Mouse (Mus musculus) heart, embryonic 13.5 days (tissue): Measurements from ENCODE around the gene Pdcd7. TPM values are rescaled to one million over a fixed set of nuclear protein-coding genes. Genes with fewer than 3 reads are reported as not detected.
A peak's percentile ranks its signal among the peaks of the same experiment; 100 is the strongest.

Experiments used
- ATAC-seq: fragments of 200-750 bp; cut with Nextera tagmentation; 2 replicates; pipeline ENCODE4 v1.8.0; 2017; ENCODE audit warnings: moderate TSS enrichment; ENCODE audit not compliant: insufficient number of reproducible peaks, low FRiP score, low TSS enrichment; ENCODE audit errors: extremely low read depth
- H3K27ac ChIP-seq: fragments of 300-500 bp; sonication (generic); replicated peaks from 2 replicates; pipeline ENCODE4 v1.5.1; 2015; ENCODE audit warnings: moderate library complexity, mild to moderate bottlenecking, inconsistent platforms
- H3K27me3 ChIP-seq: fragments of 300-500 bp; sonication (generic); replicated peaks from 2 replicates; pipeline ENCODE4 v1.6.1; 2015; ENCODE audit warnings: mild to moderate bottlenecking, inconsistent platforms
- H3K36me3 ChIP-seq: fragments of 300-500 bp; sonication (generic); 2 replicates; pipeline ENCODE4 v1.6.1; 2015; ENCODE audit warnings: mild to moderate bottlenecking, inconsistent platforms
- H3K4me1 ChIP-seq: fragments of 300-500 bp; sonication (generic); 2 replicates; pipeline ENCODE4 v1.6.1; 2015; ENCODE audit warnings: inconsistent platforms
- H3K4me2 ChIP-seq: fragments of 300-500 bp; sonication (generic); 2 replicates; pipeline ENCODE4 v1.6.1; 2015; ENCODE audit warnings: inconsistent platforms, mild to moderate bottlenecking, moderate library complexity
- H3K4me3 ChIP-seq: fragments of 300-500 bp; sonication (generic); 2 replicates; pipeline ENCODE4 v1.5.1; 2015; ENCODE audit warnings: moderate library complexity, mild to moderate bottlenecking, inconsistent platforms
- H3K9ac ChIP-seq: fragments of 300-500 bp; sonication (generic); 2 replicates; pipeline ENCODE4 v1.6.1; 2015; ENCODE audit warnings: inconsistent platforms, mild to moderate bottlenecking, moderate library complexity
- H3K9me3 ChIP-seq: fragments of 300-500 bp; sonication (generic); 2 replicates; pipeline ENCODE4 v1.6.1; 2016; ENCODE audit warnings: inconsistent platforms
- WGBS: fragments of 180-500 bp; shearing (Covaris S2); methylation state at CpG from one replicate; pipeline ENCODE4 v1.1.7; 2015; ENCODE audit warnings: mixed read lengths; 5-methylcytosine and 5-hydroxymethylcytosine counted together
- polyA plus RNA-seq: library from polyadenylated mRNA; unstranded; fragments of >200 nt; fragmentation: Nextera tagmentation; extraction: Ambion mirVana; gene quantifications from 2 replicates; pipeline ENCODE4 v1.2.1, GENCODE M21; 2015

Gene Pdcd7
- polyA plus RNA-seq, 1 experiment from 2014 or later: 5.3 TPM

DNA sequence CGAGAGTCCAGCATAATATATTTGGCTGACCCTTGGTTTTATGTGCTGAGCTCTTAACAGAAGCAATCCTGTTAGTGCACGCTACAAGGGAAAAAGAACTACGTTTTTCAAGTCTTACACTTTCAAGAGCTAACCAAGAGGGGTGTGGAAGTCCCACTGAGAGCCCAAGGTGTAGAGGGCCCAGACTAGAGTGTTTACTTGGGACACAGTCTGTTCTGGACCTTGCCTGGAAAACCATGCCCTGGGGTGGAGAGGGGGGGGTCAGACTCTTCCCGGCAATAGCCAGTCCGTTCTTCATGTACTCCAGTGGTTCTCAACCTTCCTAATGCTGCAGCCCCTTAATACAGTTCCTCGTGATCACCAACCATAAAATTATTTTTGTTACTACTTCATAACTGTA, 54.0 kb downstream of the Pdcd7 start:
- H3K27me3 ChIP-seq: peaks cover 21% of the 10 kb centered on the region; the same call in 1 of the 2 replicates
- 78% methylated on average over 6 of the region's 6 CpGs for WGBS
- H3K4me1 ChIP-seq: peaks cover 20% of the 10 kb centered on the region
- no peak overlapping the region for H3K9ac ChIP-seq
- no peak overlapping the region for H3K4me3 ChIP-seq
- H3K9me3 ChIP-seq: no peaks in the 10 kb centered on the region
- ATAC-seq: no peak
- no peak overlapping the region for H3K27ac ChIP-seq
- H3K36me3 ChIP-seq: no peaks in the 10 kb centered on the region
- no peak overlapping the region for H3K4me2 ChIP-seq

GRCm38 (mm10) chr9:65404331-65405183, 58.7 kb downstream of the Pdcd7 start:
- peaks cover 14% of the 10 kb centered on the region for H3K4me1 ChIP-seq
- H3K4me3 ChIP-seq: no peak overlapping the region; the same call in 1 of the 2 replicates
- 0 out of 2 replicates have a peak overlapping the region, but pooled peaks have one; percentile 28 for H3K9ac ChIP-seq
- no peaks in the 10 kb centered on the region for H3K9me3 ChIP-seq
- no peak for ATAC-seq
- 46% methylated on average over 15 of the region's 15 CpGs for WGBS
- H3K4me2 ChIP-seq: peak overlapping the region; percentile 58
- H3K27ac ChIP-seq: peak overlapping the region; percentile 37; the same call in 1 of the 2 replicates
- 0 out of 2 replicates have a peak, but pooled peaks cover 8% of the 10 kb centered on the region for H3K27me3 ChIP-seq
- no peaks in the 10 kb centered on the region for H3K36me3 ChIP-seq

GRCm38 (mm10) chr9:65405184-65405449, 59.2 kb downstream of the Pdcd7 start:
- Histone ChIP-seq H3K4me2 (no peak overlapping the region), H3K9me3 (no peaks in the 10 kb centered on the region), H3K27me3 (0 out of 2 replicates have a peak, but pooled peaks cover 8% of the 10 kb centered on the region), H3K27ac (peak overlapping the region; percentile 37; the same call in 1 of the 2 replicates), H3K9ac (no peak overlapping the region), H3K4me3 (no peak overlapping the region), H3K36me3 (no peaks in the 10 kb centered on the region), H3K4me1 (peaks cover 14% of the 10 kb centered on the region)
- no peak for ATAC-seq
- WGBS: 87% methylated on average over 2 of the region's 2 CpGs

- Histone ChIP-seq H3K4me3 (no peak overlapping the region), H3K9ac (no peak overlapping the region), H3K27me3 (no peaks in the 10 kb centered on the region), H3K4me1 (peaks cover 14% of the 10 kb centered on the region), H3K4me2 (no peak overlapping the region), H3K36me3 (0 out of 2 replicates have a peak, but pooled peaks cover 3% of the 10 kb centered on the region), H3K9me3 (no peaks in the 10 kb centered on the region), H3K27ac (no peak overlapping the region)
- WGBS: 71% methylated on average over 5 of the region's 5 CpGs
- no peak for ATAC-seq
These were observed 61.4 kb downstream of the Pdcd7 start for GRCm38 (mm10) chr9:65407327-65407726.

- Histone ChIP-seq H3K9ac (no peak overlapping the region), H3K4me2 (no peak overlapping the region), H3K4me1 (peaks cover 14% of the 10 kb centered on the region), H3K9me3 (no peaks in the 10 kb centered on the region), H3K27me3 (no peaks in the 10 kb centered on the region), H3K4me3 (no peak overlapping the region), H3K27ac (no peak overlapping the region), H3K36me3 (0 out of 2 replicates have a peak, but pooled peaks cover 3% of the 10 kb centered on the region)
- 69% methylated on average over 3 of the region's 3 CpGs for WGBS
- ATAC-seq: no peak
These were observed 62.0 kb downstream of the Pdcd7 start for GRCm38 (mm10) chr9:65407861-65408260.

DNA sequence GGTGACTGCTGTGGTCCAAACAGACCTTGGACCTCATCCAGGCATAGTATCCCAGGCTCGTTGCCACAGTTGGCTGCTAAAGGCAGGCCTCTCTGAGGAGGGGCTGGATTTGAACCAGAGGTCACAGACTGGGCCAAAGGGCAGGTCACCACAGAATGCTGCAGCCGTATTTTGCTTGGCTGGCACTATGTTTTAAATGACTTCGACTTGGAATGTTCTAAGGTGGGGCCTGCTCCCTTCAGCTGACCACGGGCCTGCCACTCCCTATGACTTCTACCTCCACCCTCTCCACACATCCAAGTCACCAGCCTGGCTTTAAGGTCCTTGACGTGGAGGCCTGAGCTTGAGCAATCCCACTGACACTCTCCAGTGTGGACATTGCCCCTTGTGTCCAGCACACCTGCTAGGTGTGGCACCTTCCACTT, 63.0 kb downstream of the Pdcd7 start:
- Histone ChIP-seq H3K36me3 (0 out of 2 replicates have a peak, but pooled peaks cover 3% of the 10 kb centered on the region), H3K9ac (no peak overlapping the region), H3K4me1 (peaks cover 12% of the 10 kb centered on the region), H3K27ac (no peak overlapping the region), H3K4me3 (no peak overlapping the region), H3K9me3 (no peaks in the 10 kb centered on the region), H3K27me3 (0 out of 2 replicates have a peak, but pooled peaks cover 1% of the 10 kb centered on the region), H3K4me2 (no peak overlapping the region)
- no peak for ATAC-seq
- WGBS: 67% methylated on average over 5 of the region's 5 CpGs

Other genes with a start within 250 kb of the Pdcd7 start
- 10.4 and 11.0 TPM in 2 replicates for gene Igdcc4, start 244.6 kb upstream of the Pdcd7 start, polyA plus RNA-seq
- gene Igdcc3, start 204.9 kb upstream of the Pdcd7 start, polyA plus RNA-seq: 0.88 and 0.98 TPM in 2 replicates
- 4.5 and 5.1 TPM in 2 replicates for gene Parp16, start 150.8 kb upstream of the Pdcd7 start, polyA plus RNA-seq
- 0.04 TPM in 1 of 2 replicates, not detected in the other for gene Cilp, start 80.9 kb upstream of the Pdcd7 start, polyA plus RNA-seq
- 40.4 and 41.3 TPM in 2 replicates for gene Clpx, start 51.8 kb upstream of the Pdcd7 start, polyA plus RNA-seq
- 0.34 TPM in 1 of 2 replicates, not detected in the other for gene Ubap1l, start 14.9 kb downstream of the Pdcd7 start, polyA plus RNA-seq
- gene Kbtbd13, start 45.5 kb downstream of the Pdcd7 start, polyA plus RNA-seq: 1.7 and 2.3 TPM in 2 replicates
- gene Rasl12, start 52.4 kb downstream of the Pdcd7 start, polyA plus RNA-seq: 5.0 and 5.2 TPM in 2 replicates
- gene Slc51b, start 76.9 kb downstream of the Pdcd7 start, polyA plus RNA-seq: not detected in 2 replicates
- 11.8 and 15.9 TPM in 2 replicates for gene Mtfmt, start 89.7 kb downstream of the Pdcd7 start, polyA plus RNA-seq
- 55.4 and 62.2 TPM in 2 replicates for gene Spg21, start 114.8 kb downstream of the Pdcd7 start, polyA plus RNA-seq
- gene Ankdd1a, start 174.1 kb downstream of the Pdcd7 start, polyA plus RNA-seq: not detected in 2 replicates
- gene Plekho2, start 233.9 kb downstream of the Pdcd7 start, polyA plus RNA-seq: 10.7 and 11.9 TPM in 2 replicates
- gene Pif1, start 241.1 kb downstream of the Pdcd7 start, polyA plus RNA-seq: 10.3 and 11.8 TPM in 2 replicates